Mouse (Mus musculus) left cerebral cortex, postnatal 36 days (tissue): ENCODE results near the gene Plxna2. TPM values are rescaled to one million over a fixed set of nuclear protein-coding genes. Genes with fewer than 3 reads are reported as not detected.

Experiments
- DNase-seq, 2 experiments: peaks; one replicate each; pipeline ENCODE4 v3.0.0; 2021 to 2022; ENCODE audit warnings: low spot score in 2 of 2, mixed read lengths in 1 of 2
- intact Hi-C: fragments of 180-260 bp; cut with DNase I; formaldehyde crosslinking; loops from one replicate; pipeline ENCODE4 v1.15.1; 2025
- total RNA-seq, 2 experiments: library from RNA; stranded (reverse); gene quantifications; 2 replicates each; pipeline ENCODE4 v1.2.3; 2021

The Plxna2 gene
- total RNA-seq: 100 to 1,000 TPM in 1 of 2 experiments, 10 to 100 TPM in 1; 88.2 to 106 TPM

GRCm38 (mm10) chr1:194617918-194618317, at the start of gene Plxna2:
Plxna2 (plus strand) TSS chr1:194618218.
- DNase-seq: no peak
- intact Hi-C loops: loop anchor here (2.0 to 10.0 kb wide), 3 partner anchors 199 to 1173 kb away; no protein-coding TSS in a partner anchor

DNA sequence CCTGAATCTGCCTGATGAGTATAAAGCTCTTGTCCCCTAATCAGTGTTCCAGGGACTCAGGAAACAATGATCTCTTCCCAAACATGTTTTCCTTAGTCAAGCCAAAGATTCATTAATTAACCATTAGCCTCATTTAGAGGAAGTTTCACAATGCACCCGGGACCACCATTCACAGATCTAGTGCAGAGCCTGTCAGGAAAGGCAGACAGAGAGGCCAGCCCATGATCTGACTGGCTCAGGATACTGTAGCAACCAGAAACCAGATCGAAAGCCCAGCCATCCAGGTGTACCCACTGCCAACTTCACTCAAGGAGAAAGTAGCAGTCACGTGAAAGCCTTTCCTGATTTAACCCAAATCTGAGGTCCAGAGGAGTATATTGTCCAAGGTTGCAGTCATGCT, 44.1 kb upstream of the Plxna2 start:
- no peak for DNase-seq
- intact Hi-C loops: no loop called here

- intact Hi-C loops: no loop called here
- peak; percentile 24 to 54 for DNase-seq
Observed at GRCm38 (mm10) chr1:194578270-194578669, 39.7 kb upstream of the Plxna2 start.

GRCm38 (mm10) chr1:194580539-194580938, 37.5 kb upstream of the Plxna2 start:
- no peak for DNase-seq
- intact Hi-C loops: no loop called here

- peak in 1 of 2 experiments; percentile 12 for DNase-seq
- intact Hi-C loops: no loop called here
Observed at GRCm38 (mm10) chr1:194586670-194587069, 31.3 kb upstream of the Plxna2 start.

- DNase-seq: no peak
- intact Hi-C loops: no loop called here
Observed at GRCm38 (mm10) chr1:194587532-194587931, 30.5 kb upstream of the Plxna2 start.

- intact Hi-C loops: no loop called here
- no peak for DNase-seq
Observed at GRCm38 (mm10) chr1:194587956-194588668, 29.9 kb upstream of the Plxna2 start.

- DNase-seq: no peak
- intact Hi-C loops: no loop called here
Observed at GRCm38 (mm10) chr1:194588711-194589451, 29.1 kb upstream of the Plxna2 start.

- intact Hi-C loops: no loop called here
- no peak for DNase-seq
Observed at GRCm38 (mm10) chr1:194593155-194593554, 24.9 kb upstream of the Plxna2 start.

GRCm38 (mm10) chr1:194607406-194608261, 10.4 kb upstream of the Plxna2 start:
- intact Hi-C loops: no loop called here
- no peak for DNase-seq

DNA sequence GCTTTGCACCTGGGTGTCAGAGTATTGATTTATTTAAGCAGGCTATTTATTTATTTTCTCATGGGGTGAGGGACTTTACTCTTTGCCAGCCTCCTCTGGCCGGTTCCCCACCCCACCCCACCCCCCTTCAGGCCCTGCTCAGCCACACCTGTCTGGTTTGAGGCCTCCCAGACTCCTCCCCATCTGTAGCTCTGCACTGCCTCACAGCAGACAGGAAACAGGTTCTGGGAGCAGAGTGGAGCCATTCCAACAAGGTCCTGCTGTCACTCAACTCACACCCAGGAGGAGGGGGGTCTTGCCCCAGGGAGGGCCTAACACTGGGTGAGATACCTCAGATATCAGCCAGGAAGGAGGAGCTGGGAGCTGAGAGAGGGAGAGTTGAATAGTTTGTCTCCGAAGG, 7.5 kb upstream of the Plxna2 start:
- intact Hi-C loops: loop anchor here (5.0 to 10.0 kb wide), 4 partner anchors 386 to 1166 kb away; no protein-coding TSS in a partner anchor
- no peak for DNase-seq

GRCm38 (mm10) chr1:194612628-194613027, 5.4 kb upstream of the Plxna2 start:
- DNase-seq: no peak
- intact Hi-C loops: loop anchor here (5.0 to 10.0 kb wide), 4 partner anchors 388 to 1168 kb away; no protein-coding TSS in a partner anchor

DNA sequence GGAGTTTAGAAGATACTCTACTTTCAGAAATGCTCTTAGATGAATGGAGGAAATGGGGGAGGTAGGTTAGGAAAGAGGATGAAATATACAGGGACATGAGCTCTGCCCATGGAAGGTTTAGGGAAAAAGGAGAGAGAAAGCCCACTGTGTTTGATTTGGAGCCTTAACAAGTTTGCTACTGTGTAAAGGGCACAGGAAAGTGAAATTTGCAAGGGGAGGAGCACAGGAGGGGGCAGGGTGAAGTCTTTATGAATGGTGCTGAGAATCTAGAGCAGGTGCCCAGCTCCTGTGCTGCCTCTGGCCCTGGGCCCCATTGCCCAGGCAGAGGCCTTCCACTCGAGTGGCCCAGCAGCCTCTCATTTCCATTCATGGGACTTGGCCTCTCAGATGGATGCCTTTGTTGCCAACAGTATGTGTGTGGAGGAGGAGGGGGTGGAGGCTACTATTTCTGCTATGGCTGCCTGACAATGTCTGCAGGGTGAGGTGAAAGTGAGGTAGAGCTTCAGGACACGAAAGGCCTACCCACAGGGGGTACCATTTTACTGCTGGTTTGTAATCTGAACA, 4.7 kb upstream of the Plxna2 start:
- DNase-seq: peak in 1 of 2 experiments; percentile 21
- intact Hi-C loops: loop anchor here (5.0 to 10.0 kb wide), 4 partner anchors 389 to 1169 kb away; no protein-coding TSS in a partner anchor

GRCm38 (mm10) chr1:194613923-194614830, 3.8 kb upstream of the Plxna2 start:
- peak; percentile 68 to 77 for DNase-seq
- intact Hi-C loops: loop anchor here (2.0 to 10.0 kb wide), 5 partner anchors 65 to 1169 kb away; no protein-coding TSS in a partner anchor

DNA sequence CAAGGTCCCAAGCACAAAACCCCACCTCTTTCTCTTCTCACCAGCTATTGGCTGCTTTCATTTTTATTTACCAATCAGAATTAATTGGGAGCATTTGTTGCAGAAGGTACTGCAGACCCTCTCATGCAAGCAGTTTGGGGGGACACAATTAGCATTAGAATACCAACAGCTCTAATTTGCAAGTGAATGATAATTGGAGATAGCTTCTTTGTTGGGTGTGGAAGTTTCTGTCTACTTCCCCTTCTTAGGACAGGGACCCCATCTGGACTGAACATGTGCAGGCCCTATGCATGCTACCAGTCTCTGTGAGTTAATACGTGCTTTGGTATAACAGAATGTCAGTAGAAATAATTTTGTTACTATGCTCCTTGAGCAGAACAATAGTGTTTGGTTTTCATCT, 1.9 kb upstream of the Plxna2 start:
- intact Hi-C loops: loop anchor here (10.0 kb wide), 2 partner anchors 391 to 1171 kb away; no protein-coding TSS in a partner anchor
- DNase-seq: no peak

- intact Hi-C loops: loop anchor here (2.0 to 10.0 kb wide), 3 partner anchors 198 to 1174 kb away; no protein-coding TSS in a partner anchor
- DNase-seq: peak; percentile 72 to 78
Observed at GRCm38 (mm10) chr1:194618841-194619311, 858 bp downstream of the Plxna2 start.

DNA sequence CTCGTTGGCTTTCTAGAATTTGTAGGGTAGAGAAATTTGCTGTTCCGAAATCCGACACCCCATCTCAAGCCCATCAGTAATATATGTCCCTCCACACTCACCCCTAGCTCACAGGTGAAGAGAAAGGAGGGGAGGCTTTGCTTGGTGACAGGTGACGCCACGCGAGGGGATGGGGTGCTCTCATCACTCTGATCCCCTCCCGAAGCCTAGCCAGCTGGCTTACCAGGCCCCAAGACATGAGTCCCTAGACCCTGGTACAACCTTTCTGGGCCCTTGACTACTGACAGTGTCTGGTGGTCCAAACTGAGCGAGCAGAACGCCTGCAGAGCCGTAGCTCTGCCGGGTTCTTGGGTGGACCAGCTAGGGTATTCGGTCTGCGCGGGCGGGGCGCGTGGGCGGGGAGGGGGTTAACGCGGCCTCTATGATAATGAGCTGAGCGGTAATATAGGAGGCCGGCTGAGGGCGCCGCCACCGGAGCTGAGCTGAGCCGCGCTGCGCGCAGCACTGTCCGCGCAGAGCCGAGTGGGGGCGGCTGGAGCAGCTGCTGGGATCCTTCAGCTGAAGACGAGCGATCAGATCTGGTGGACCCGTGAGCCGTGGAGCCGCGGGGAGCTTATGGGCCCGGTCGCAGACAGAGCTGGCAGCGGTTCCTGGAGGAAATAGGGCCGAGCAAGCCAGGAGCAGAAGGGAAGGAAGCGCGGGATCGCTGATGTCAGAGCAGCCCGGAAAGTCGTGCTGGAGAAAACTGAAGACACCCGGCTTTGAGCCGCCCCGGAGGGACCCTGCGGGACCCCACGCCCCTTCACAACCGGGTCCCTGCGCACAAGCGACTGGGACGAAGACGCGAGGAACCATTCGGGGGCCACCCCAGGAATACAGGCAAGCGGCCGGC, 1.6 kb downstream of the Plxna2 start:
- peak; percentile 93 for DNase-seq
- intact Hi-C loops: loop anchor here (2.0 to 10.0 kb wide), 7 partner anchors 103 to 1235 kb away; no protein-coding TSS in a partner anchor
